Mouse (Mus musculus): ENCODE results near the gene Dpt. TPM values are rescaled to one million over a fixed set of nuclear protein-coding genes. Genes with fewer than 3 reads are reported as not detected.

Gene Dpt
- total and polyA plus RNA-seq, 3 experiments = not detected

- in situ Hi-C loops (cut with MboI; ENCODE audit: low pct_ligation_motif_present, low pct_unique_long_range_greater_than_20kb, low sequenced_read_pairs) = no loop called here
- no peak overlapping the region for H3K4me3 ChIP-seq (replicated peaks in 1 of 3; ENCODE audit: low read depth in 2 of 3, low read length in 2 of 3, poor library complexity in 1 of 3)
These were observed 8.4 kb downstream of the Dpt start for GRCm38 (mm10) chr1:164804751-164805435.

DNA sequence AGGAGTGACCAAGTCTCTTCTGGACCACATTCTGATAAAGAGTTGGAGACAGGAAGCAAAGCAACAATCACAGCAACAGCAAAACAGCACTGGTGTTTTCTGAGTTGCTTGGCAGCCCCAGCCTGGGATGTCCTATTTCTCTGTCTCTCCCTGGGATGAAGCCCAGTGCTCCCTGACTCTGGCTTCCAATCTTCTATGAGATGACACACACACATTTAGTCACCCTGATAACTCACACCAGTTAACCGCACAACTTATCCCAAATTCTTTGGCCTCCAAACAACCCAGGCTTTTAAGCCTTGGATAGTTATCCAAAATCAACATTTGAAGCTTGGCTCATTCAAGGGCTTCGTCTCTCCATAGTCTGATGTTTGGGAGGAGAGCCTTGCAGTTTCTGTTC, 12.9 kb downstream of the Dpt start:
- no peaks in the 10 kb centered on the region for H3K9me3 ChIP-seq (replicated peaks; ENCODE audit: low read length)
- H3K4me2 ChIP-seq (ENCODE audit: insufficient read depth, low read depth, poor library complexity, severe bottlenecking) = no peak overlapping the region
- dilution Hi-C loops (cut with MboI; ENCODE audit: extremely low pct_ligation_motif_present, extremely low pct_unique_long_range_greater_than_20kb, low sequenced_read_pairs) (no loop called here), in situ Hi-C loops (cut with MboI; ENCODE audit: low pct_ligation_motif_present, low pct_unique_long_range_greater_than_20kb, low sequenced_read_pairs) (no loop called here)
- TF ChIP-seq IRF4 (IDR thresholded peaks at IDR 0.05; ENCODE audit: low read depth, low read length) = no peak
- no peak for TF ChIP-seq PAX5 (IDR thresholded peaks at IDR 0.05; ENCODE audit: low read length)
- no peak for TF ChIP-seq CHD1 (IDR thresholded peaks at IDR 0.05; ENCODE audit: low read depth, low read length)
- TF ChIP-seq MAZ (IDR thresholded peaks at IDR 0.05; ENCODE audit: low read depth, low read length) = no peak
- no peak for TF ChIP-seq MAX (IDR thresholded peaks at IDR 0.05; ENCODE audit: low read length)
- TF ChIP-seq RCOR1 (conservative IDR thresholded peaks at IDR 0.05; ENCODE audit: low read depth, low read length) = no peak
- TF ChIP-seq TCF12 (IDR thresholded peaks at IDR 0.05; ENCODE audit: low read depth, low read length) = no peak
- TF ChIP-seq NRF1 (IDR thresholded peaks at IDR 0.05; ENCODE audit: low read depth, low read length) = no peak
- H3K27ac ChIP-seq (ENCODE audit: insufficient read depth, low read depth) = no peak overlapping the region
- no peak overlapping the region for H3K4me3 ChIP-seq (replicated peaks in 1 of 3; ENCODE audit: low read depth in 2 of 3, low read length in 2 of 3, poor library complexity in 1 of 3)
- no peak for DNase-seq (ENCODE audit: extremely low read depth)
- H3K9ac ChIP-seq (ENCODE audit: insufficient read depth, low read depth) = no peak overlapping the region
- no peaks in the 10 kb centered on the region for H3K27me3 ChIP-seq (replicated peaks)
- peaks cover 0 to 5% of the 10 kb centered on the region in 2 experiments; a peak in 2 of 4 replicates for H3K4me1 ChIP-seq (ENCODE audit: control insufficient read depth in 1 of 2, insufficient read depth in 2 of 2)
- H3K36me3 ChIP-seq (replicated peaks in 1 of 2; ENCODE audit: control insufficient read depth in 1 of 2, insufficient read depth in 1 of 2, low read length in 1 of 2) = no peaks in the 10 kb centered on the region
- H3K79me2 ChIP-seq (replicated peaks; ENCODE audit: control insufficient read depth, extremely low read depth, insufficient read depth, poor library complexity, severe bottlenecking) = no peaks in the 10 kb centered on the region

More at GRCm38 (mm10) chr1:164804751-164805435, 8.4 kb downstream of the Dpt start:
- TF ChIP-seq CTCF (conservative IDR thresholded peaks at IDR 0.05 in 1 of 2, IDR thresholded peaks at IDR 0.05 in 1 of 2; ENCODE audit: low read depth in 2 of 2, low read length in 2 of 2) = no peak
- TF ChIP-seq POLR2A (IDR thresholded peaks at IDR 0.05; ENCODE audit: low read depth, low read length) = no peak
- no peak for TF ChIP-seq USF2 (conservative IDR thresholded peaks at IDR 0.05; ENCODE audit: low read depth, low read length)
- no peak for TF ChIP-seq IRF4 (IDR thresholded peaks at IDR 0.05; ENCODE audit: low read depth, low read length)
- TF ChIP-seq HCFC1 (IDR thresholded peaks at IDR 0.05; ENCODE audit: low read depth, low read length) = no peak
- no peak for TF ChIP-seq GABPA (IDR thresholded peaks at IDR 0.05; ENCODE audit: insufficient replicate concordance, low read depth, low read length)
- no peak for TF ChIP-seq MXI1 (IDR thresholded peaks at IDR 0.05; ENCODE audit: low read depth, low read length)
- no peak for TF ChIP-seq KAT2A (IDR thresholded peaks at IDR 0.05; ENCODE audit: insufficient replicate concordance, low read length)
- TF ChIP-seq BHLHE40 (IDR thresholded peaks at IDR 0.05; ENCODE audit: low read depth, low read length) = no peak
- TF ChIP-seq MAZ (IDR thresholded peaks at IDR 0.05; ENCODE audit: low read depth, low read length) = no peak
- dilution Hi-C loops (cut with MboI; ENCODE audit: extremely low pct_ligation_motif_present, extremely low pct_unique_long_range_greater_than_20kb, low sequenced_read_pairs) = no loop called here
- Histone ChIP-seq H3K36me3 (replicated peaks in 1 of 2; ENCODE audit: control insufficient read depth in 1 of 2, insufficient read depth in 1 of 2, low read length in 1 of 2) (no peaks in the 10 kb centered on the region), H3K79me2 (replicated peaks; ENCODE audit: control insufficient read depth, extremely low read depth, insufficient read depth, poor library complexity, severe bottlenecking) (no peaks in the 10 kb centered on the region), H3K9ac (ENCODE audit: insufficient read depth, low read depth) (no peak overlapping the region), H3K9me3 (replicated peaks; ENCODE audit: low read length) (no peaks in the 10 kb centered on the region), H3K27ac (ENCODE audit: insufficient read depth, low read depth) (no peak overlapping the region), H3K4me1 (ENCODE audit: control insufficient read depth in 1 of 2, insufficient read depth in 2 of 2) (no peaks in the 10 kb centered on the region), H3K27me3 (replicated peaks) (no peaks in the 10 kb centered on the region), H3K4me2 (ENCODE audit: insufficient read depth, low read depth, poor library complexity, severe bottlenecking) (no peak overlapping the region)
- DNase-seq (ENCODE audit: extremely low read depth) = no peak

Data from CH12.LX (cell line).